Mouse (Mus musculus) R1 (cell line): ENCODE results near the gene Zgpat.

Source experiments
- DNase-seq: peaks from one replicate; pipeline ENCODE4 v3.0.0-alpha.2; 2018; ENCODE audit warnings: low read depth, low spot score

Zgpat gene

DNA sequence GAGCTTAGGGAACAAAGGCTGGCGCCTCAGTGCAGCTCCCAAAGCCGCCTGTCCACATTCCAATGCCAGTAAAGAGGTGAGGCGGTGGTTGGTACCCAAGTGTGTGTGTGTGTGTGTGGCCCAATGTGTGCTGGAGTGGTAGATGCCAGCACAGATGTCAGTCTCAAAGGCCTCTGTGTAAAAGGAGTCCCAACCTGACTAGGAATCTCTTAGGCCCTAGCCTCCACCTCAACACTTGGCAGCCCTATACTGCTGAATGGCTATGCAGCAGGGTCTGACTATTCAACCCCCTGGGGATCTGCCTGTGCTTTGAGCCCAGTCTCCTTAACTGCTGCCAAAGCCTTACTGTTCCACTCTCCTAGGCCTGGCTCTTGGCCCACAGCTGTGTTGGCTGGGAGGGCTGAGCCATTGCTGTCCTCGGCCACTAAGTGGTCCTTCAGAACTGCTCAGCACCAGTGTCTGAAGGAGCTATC lies 20.2 kb downstream of the Zgpat start:
- DNase-seq, result no peak

DNA sequence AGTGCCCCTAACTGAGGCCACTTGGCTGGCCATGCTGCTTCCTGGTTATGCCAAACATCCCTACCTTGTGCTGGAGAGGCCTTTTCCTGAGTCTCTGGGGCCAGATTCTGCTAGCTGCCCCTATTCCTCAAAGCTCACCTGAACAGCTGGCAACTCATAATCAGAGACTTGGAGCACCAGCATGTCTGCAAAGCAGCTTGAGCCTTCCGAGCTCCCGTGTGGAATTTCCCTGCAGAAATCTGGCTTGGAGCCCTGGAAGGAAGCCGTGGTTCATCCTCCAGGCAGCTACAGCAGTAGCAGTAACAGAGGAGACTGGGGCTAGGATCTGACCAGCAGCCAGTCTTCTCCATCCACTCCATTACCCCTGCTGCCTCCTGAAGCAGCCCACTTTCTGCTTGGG lies 21.2 kb downstream of the Zgpat start:
- no peak for DNase-seq

DNA sequence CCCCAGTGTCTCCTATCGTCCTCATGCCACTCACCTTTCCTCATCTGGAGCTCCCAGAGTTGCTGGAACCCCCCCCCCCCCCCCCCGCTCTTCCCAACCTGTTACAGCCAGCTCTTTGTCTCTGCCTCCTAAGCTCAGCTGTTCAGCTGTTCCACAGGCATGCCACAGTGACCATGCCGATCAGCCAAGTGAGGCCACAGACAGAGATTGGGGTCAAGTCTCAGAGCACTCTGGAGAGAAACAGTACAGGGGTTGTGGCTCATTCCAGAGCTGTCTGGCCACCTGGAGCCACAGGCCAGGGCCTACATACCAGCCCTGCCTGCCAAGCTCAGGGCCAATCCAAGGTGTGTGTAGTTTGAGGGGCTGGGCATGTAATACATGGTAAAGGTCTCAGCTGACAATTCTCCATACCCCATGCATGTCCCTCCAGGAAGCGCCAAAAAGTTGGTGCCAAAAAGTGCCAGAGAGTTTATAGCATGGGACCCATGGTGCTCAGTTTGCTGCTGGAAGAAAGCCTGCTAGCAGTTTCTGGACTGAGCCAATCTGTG lies 22.0 kb downstream of the Zgpat start:
- no peak for DNase-seq

DNA sequence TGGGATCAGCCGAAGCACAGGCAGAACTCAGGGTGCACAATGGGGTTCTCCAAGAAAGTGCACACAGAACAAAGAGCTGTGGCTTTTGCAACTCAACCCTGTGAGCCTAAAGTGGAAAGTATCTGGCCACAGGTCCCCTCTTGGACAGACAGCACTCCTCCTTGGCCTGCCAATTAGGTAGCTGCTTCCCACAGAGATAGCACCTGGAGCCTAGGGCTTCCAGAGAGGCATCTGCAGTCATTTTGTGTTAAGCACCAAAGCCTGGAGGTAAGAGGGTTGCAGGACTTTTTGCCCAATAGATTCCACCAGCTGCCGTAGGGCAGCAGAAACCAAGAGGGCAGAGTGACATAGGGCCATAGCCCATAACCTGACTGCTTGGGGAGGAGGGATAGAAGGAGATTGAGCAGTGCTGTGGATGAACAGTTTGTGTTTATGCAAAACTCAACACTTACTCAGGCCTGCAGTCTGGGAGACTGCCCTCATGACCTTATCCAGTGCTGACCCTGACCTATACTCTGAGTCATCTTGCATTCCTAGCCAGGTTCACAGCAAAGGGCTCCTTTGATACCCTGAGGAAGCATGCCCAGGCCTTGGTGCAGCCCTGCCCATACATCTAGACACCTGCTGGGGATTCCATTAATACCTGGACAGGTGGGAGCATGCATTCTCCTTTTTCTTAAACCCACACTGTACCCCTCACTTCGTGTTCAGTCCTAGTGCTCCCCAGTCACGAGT lies 25.6 kb downstream of the Zgpat start:
- DNase-seq, result no peak

DNA sequence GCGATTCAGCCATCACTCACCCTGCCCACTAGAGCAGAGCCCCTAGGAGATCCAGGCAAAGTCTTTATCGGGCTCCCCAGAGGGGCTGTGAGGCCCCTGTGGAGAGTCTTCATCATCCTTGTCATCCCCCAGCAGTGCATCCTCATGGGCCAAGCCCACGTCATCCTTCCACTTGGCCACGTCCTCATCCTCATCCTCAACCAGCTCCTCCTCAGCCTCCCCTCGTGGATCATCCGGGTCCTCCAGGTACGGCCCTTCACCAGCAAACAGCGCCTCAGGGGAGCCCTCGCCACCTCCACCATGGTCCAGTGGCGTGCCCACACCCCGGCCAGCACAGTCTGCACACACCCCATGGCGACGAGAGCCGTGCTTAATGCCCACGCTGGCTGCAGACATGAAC lies 26.3 kb downstream of the Zgpat start:
- no peak for DNase-seq

DNA sequence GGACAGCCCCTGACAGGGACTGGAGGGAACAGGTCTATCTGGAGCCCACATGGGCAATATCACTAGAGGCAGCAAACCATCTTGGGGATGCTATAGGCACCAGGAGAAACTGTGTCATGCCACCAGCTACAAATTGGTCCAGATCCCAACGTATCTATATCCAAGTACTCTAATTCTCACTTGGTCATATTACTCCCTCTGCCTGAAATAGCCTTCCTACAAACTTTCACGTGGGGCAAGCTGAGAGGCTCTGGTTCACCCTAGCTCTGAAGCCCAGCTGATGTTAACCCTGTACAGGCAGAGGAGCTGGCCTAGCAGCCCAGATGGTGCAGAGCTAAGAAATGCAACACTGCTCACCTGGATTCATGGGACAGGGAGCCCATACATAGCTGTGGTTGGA lies 26.8 kb downstream of the Zgpat start:
- DNase-seq, result no peak

DNA sequence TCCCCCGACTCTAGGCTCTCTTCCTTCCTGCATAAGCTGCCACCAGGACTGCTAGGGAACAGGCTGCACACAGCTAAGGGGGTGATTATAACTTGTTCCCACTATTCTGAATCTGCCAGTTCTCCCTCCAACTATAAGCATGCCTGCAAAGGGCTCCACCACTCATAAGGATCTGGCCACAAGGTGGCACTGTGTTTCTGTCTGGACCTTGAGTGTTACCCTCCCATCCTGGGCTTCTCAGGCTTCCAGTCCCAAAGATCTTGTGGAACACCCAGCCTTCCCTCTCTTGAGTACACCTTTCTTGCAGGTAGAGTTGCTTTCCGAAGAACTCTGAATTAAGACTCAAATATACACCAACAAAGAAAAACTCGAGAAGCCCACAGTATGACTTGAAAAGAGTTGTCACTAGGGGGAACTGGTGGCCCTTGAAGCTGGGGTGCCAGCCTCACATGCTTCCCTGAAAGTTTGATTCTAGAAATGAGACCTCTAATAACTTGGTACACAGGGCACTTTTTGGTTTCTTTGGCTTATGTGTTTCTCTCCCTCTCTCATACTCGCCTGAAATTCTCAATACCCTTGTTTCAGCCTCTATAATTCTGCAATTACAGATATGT lies 28.0 kb downstream of the Zgpat start:
- peak; percentile 79 for DNase-seq

DNA sequence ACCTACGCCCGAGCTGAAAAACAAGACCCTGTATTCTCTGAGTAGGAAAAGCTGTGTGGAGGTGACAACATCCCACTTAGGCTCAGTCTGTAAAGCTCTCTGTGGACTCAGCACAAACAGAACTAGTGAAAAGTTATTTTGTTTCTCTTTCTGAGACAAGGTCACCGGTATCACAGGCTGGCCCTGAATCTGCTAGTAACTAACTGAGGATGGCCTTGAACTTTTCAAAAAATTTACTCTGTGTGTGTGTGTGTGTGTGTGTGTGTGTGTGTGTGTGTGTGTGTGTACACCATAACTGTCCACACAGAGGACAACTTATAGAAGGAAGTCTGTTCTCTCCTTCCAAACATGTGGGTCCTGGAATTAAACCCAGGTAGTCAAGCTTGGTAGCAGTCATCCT lies 29.4 kb downstream of the Zgpat start:
- no peak for DNase-seq

DNA sequence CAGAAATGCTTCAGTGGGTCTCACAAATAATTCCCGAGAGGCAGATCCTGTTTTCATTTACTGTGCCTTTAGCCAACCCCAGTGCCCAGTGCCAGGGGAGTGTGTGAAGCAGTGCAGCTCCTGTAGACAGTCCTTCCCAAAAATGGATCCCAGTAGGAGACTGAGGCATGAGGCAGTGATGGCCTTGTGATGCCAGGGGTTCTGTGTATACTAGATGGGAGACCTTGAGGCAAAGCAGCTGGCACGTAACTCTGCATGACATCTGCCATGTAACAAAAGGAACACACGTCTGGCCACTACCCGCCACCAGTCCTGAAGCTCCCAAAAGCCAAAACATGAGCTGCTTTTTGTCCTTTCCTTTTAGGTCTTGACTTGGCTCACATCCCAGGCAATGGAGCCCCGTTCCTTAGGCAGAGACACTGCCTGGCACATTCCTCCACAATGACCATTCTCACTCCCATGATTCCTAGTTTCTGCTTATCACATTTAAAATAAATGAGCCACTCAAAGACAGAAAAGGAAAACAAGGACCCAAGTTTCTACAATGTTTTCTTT lies 32.6 kb downstream of the Zgpat start:
- DNase-seq, result no peak

DNA sequence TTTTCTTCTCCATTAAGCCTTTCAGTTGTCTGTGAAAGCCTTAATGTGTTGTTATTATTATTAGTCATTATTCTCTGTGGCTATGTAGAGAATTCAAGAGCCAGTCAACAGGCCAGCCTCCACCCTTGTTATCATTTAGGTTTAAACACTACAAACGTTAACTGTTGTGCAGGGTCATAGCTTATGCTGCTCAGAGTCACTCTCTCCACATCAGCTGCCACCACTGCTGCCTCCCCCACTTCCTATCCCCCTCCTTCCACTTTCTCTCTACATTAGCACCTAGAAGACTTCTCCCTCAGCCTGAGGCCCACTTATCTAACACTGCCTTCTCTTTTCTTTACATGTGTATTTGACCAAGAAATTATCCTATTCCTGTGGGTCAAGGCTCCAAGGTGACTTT lies 36.8 kb downstream of the Zgpat start:
- DNase-seq, result no peak

DNA sequence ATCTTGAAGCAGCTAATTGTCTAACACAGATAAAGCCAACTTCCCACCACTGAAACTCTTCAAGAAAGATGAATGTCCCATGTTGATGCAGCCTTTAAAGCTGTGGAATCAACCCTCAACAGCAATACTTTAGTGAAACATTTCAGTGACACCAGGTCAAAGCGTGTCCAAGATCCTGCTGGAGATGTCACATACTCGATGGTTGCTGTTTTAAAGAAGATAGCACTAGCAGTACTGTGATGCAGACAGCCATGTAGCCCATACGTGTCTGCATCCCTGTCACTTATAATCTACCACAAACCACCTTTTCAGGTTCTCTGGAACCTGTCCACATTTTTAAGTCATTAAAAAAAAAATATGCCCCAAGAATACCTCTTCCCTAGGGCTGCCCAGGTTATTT lies 39.0 kb downstream of the Zgpat start:
- DNase-seq, result no peak

DNA sequence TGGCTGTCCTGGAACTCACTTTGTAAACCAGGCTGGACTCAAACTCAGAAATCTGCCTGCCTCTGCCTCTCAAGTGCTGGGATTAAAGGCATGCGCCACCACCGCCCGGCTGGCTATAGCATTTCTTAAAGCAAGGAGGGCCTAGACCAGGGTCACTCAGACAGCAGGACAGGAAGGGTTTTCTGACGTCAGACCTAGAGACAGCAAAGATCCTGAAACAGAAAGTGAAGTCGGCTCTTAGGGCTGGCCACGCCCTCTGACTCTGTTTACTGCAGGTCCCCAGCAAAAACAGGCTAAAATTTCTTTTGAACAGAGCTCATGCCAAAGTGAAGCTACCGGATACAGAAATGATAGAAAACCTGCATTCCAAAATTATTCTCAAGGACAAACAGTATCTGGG lies 44.9 kb downstream of the Zgpat start:
- DNase-seq, result no peak

DNA sequence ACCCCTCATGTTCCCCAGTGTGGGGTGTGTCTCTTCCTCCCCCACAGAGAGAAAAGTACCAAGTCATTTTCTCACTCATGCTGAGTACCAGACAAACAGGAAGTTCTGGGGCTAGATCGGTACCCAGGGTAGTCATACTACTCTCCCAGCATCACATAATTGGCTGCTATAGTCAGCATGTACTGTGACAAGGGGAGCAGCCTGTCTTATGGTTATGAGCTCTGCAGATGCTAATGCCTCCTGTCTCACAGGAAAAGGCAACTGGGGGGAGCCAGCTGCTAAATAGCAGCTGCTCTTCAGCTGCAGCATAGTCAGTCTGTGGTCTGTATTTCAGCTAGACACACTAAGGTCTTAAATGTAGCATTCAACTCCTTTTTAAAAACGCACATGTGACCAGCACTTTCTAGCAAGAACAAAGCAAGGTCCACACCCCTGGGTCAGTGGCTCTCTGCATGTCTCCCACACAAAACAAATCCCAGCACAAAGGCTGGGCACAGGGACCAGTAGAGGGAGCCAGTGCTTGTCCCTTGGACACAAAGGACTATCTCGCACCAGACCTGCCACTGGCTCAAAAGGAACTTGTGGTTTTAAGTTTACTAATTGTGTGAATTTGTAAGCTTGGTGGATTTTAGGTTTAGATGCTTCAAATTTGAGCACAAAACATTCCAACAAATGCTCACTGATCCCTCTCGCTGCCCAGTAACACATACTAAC lies 46.2 kb downstream of the Zgpat start:
- peak; percentile 57 for DNase-seq

DNA sequence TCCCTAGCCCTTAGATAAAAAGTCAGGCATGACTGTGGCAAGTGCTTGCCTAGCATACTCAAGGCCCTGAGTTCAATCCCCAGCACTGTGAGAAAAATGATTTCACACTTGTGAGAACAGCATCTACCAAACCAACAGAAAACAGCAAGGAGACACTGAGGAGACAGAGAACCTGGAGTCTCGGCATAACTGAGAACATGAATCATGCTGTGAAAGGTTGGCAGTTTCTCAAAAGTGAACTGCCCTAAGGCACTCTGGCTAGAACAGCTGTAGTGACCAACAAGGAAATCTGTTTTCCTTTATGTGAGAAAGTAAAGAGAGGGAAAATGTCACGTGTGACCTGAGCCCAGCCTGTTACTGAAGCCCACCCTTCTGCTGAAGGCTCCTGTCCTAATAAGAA lies 48.4 kb downstream of the Zgpat start:
- DNase-seq, result no peak

DNA sequence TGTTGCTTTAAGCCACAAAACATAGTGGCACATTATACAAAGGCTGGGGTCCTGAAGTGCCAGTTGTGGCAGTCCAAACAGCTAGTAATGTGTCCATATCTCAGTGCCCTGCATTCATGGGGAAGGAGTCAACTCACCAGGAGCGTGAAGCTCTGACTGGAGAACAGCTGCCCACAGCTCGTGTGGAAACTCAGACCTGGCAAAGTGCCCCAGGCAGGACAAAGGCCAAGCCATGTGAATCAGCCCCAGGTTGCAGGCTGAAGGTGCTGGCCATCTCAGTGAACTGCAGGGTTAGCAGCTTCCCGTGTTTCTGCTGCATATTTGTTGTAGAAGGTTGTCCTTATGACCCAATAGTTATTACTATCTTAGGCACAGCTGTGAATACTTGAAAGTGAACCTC lies 51.2 kb downstream of the Zgpat start:
- DNase-seq, result no peak

DNA sequence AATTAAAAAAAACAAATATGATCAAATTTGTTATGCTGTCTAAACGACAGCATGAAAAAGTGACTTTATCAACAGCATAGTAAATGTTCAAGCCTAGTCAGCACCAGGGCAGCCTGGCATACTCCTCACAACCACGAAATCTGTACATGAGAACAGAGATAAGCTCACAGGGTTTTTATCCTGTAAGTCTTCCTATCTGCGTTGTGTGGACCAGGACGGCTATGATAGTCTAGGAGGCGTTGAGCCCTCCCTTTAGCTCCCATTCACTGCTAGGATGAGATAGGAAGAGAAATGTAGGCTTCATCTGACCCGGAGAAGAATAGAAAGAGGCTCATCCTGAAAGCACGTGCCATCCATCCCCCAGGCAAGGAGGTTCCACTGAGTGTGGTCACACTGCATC lies 54.6 kb downstream of the Zgpat start:
- no peak for DNase-seq

DNA sequence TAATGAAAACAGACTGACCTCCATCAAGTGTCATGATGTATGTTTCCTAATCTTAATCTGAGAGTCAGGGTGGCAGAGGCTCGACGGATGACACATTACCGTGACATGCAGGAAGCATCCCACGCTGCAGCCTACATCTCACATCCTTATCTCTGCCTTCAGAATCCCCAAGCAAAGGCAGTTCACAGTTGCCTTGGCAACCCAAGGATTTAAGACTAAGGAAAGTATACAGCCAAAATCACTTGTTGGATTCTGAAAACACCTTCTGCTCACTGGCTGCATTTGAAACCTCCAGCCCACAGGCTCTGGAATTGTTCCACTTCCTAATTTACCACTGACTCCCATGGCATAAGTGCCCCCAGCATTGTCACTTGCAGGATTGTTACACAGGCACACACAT lies 55.7 kb downstream of the Zgpat start:
- DNase-seq, result no peak

DNA sequence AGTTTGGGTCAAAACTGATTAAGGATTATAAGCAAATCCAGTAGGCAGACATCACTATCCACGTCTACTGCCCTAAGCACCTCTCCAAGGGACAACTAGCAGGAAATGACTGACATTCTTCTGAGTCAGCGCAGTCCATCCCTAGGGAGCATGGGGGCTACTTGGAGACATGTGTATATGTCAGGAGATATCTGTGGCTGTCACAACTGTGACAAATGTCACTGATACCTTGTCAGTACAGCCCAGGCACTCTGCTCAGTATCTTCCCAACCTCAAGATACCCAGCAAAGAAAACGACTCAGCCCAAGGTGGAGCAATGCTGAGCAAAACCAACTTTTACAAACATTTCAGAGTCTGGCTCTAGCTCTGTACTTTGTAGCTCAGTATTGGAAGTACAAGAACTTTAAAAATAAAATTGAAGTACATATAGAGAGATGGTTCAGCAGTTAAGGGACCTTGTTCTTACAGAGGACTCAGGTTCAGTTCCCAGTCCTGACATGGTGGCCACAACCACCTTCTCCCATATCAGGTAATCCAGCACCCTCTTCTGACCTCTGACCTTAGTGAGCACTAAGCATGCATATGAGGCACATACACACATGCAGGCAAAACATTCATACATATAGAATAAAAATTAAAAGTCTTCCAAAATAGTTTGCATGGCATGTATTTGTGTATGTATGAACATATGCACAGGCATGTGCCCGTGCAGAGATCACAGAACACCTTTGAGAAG lies 56.3 kb downstream of the Zgpat start:
- no peak for DNase-seq

DNA sequence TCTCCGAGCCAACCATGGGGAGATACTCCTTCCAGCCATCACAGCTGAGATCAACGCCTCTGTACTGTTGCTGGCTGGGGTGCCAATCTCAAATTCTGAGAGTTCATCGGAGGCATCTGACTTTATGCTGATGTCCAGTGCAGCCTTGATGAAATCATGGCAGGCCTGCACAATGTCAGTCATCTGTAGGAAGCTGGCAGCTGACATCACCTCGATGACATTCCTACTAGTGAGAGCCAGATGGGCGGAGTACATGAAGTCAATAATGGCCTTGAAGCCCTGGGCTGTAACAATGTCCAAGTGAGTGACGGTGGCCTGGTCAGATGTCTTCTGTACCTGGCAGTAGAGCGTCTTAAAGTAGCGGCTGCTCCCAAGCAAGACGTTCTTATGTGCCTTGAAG lies 59.1 kb downstream of the Zgpat start:
- DNase-seq, result no peak
